Mouse (Mus musculus): ENCODE results near the gene Opn4. TPM values are rescaled to one million over a fixed set of nuclear protein-coding genes. Genes with fewer than 3 reads are reported as not detected.

Gene Opn4
- total RNA-seq (2021) = 1 to 10 TPM; 2.6 to 2.9 TPM

DNA sequence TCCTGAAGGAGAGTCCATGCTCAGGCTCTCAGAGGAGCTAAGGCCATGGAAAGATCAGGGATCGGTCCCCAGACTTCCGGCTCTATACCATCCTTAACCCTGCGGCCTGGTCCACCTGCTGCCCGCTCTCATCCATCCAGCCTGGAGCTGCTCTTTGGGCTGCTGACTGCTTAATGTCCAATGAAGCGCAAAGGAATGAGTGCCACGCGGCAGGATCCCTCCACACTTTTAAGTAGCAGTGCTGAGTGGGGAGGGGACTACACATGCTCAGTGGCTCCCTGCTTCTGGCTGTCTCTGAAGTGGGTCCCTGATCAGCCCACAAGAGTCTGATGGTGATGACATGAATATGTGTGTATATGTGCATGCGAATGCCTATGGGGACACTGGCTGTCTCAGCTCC, at the start of gene Opn4:
Gene Opn4 (minus strand): TSS at position 202 of the 400 bp plus-strand sequence.
- intact Hi-C loops (cut with DNase I) = no loop called here

DNA sequence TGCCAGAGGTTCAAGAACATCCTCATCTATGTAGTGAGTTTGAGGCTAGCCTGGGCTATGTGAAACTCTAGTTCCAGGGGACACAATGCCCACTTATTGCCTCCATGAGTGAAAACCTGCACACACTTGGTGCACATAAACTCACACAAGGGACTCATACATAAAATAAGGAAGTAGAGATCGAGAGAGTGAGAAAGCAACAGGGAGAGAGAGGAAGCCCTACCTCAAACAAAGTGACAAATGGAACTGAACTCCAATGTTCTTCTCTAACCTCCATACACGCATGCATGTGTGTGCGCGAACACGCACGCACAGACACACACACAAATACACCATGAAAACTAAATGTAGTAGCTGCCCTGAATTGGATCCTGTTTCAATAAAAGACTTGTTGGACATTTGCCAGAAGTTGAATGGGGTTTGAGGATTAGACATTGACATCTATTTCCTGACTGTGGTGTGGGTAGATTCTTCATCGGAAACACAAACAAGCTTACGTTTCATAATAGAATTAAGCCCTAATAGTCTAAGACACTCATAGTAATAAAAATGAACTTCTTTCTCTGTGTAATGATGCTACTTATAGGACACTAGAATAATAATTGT, 48.0 kb upstream of the Opn4 start:
- no peak for DNase-seq (ENCODE audit: low spot score)

More for the DNA sequence above, at the start of gene Opn4:
- DNase-seq (ENCODE audit: low spot score) = no peak

DNA sequence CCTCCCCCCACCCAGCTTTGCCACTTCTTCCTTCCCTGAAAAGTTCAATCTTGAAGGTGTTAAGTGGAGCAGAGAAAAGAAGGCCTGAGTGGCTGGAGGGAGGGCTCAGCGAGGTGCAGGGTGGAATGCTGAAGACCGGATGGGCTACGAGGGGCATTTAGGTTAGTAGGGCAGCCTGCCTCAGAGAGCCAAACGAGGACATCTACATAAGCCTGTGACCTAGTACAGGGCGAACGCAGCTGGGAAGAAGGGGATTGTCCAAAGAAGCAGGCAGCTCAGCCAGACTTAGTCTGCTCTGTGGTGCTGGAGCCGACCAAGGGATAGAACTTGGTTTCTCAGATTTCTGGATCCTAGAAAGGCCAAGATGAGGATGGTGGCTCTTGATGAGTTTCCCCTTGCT, 44.2 kb upstream of the Opn4 start:
- intact Hi-C loops (cut with DNase I) = no loop called here
- no peak for DNase-seq (ENCODE audit: low spot score)

More for the DNA sequence above, 48.0 kb upstream of the Opn4 start:
- intact Hi-C loops (cut with DNase I) = no loop called here

DNA sequence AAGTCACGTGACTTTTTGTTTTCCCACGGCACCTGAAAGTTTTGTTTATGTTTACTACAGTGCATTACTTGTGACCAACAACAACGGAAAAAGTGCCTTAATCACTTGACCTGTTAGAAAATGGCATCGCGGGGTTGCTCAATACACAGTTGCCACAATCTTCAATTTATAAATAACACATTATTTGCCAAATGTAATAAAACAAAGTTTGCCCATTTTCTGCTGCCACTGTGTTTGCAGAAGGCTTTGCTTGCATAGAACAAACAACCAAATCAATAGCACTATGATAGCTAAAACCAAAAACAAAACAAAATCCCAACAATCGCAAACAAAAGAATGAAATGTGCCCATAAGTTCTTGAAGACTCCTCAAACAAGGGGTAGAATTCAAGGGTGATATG, 35.8 kb upstream of the Opn4 start:
- intact Hi-C loops (cut with DNase I) = no loop called here
- DNase-seq (ENCODE audit: low spot score) = no peak

DNA sequence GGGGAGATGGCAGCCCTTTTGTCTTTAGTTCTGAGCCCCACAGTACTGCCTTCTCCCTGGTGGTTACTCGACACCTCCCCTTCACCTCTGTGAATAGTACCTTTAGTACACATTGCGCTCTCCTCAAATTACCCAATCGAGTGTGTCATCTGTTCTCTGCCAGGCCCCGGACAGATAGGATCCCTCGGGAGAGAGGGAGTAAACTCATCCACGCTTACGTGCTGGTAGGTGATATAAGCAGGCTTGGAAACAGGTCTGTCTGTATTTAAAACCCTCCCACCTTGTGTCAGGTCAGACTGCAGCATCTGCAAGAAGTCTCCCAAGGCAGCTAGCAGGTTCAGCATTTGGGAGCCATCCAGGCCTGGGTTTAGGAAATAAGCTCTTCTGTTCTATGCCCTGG, 35.2 kb upstream of the Opn4 start:
- intact Hi-C loops (cut with DNase I) = no loop called here
- DNase-seq (ENCODE audit: low spot score) = no peak

DNA sequence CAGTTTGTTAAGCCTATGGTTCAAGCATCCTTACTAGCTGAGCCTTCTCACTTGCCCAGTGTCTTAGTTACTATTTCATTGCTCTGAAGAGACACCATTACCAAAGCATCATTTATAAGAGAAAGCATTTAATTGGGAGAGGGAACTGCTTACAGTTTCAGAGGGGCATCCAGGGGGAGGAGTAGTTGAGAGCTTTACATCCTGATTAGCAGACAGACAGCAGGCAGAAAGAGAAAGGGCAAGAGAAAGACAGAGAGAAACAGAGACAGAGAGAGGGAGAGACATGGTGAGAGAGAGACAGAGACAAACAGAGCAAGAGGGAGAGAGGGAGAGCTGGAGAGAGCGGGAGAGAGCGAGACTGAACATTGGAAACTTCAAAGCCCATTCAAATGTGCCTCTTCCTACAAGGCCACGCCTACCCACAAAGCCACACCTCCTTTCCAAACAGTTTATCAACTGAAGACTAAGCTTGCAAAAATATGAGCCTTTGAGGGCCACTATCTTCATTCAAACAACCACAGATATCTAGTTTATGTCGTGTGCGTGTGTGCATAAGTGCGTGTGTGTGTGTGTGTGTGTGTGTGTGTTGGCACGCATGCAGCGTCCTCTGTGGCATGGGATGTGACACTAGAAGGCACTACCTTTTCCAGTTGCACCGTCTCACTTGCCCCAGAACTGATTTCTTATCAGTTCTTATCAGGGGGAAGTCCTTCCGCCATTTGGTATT, 32.9 kb upstream of the Opn4 start:
- no peak for DNase-seq (ENCODE audit: low spot score)
- intact Hi-C loops (cut with DNase I) = no loop called here

DNA sequence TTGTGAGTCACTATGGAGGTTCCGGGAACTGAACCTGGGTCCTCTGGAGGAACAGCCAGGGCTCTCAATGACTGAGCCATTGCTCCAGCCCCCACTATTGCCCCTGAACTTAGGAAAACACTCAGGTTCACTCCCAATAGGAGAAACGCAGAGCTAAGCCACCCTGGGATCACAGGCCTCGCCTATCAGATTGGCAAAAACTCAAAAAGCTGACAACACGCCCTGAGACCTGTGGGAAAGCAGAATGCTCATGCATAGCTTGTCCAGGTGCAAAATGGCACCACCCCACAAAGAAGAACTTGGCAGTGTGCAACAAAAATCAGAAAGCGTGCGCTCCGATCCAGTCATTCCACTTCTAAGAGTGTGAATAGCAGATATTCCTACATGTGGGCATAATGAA, 26.9 kb upstream of the Opn4 start:
- intact Hi-C loops (cut with DNase I) = no loop called here
- DNase-seq (ENCODE audit: low spot score) = no peak

DNA sequence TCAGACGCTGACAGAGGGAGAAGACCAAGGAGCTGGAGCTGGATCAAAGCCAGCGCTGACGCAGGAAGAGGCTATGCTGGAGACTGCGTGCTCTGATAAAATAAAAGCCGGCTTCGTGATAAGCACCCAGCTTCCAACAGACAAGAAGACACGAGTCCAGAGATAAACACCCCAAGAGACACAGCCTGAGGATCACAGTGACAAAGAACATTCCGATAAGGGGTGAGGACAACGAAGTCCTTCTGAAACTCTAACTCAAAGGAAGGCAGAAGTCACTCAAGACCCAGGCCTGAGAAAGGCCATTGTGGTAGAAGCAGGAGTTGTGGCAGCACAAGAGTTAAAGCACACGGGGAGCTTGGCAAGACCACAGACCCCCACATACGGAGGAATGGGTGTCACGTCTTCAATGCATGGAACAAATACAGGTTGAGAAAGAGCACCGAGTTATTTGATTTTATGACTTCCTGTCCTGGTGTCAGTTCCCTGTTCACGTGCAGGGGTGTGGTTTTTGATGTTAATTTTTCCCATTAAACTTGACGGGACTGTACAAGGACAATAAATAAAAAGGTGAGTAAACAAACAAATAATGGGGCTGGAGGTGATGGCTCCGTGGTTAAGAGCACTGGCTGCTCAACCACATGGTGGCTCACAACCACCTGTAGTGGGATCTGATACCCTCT, 23.7 kb upstream of the Opn4 start:
- DNase-seq (ENCODE audit: low spot score) = no peak
- intact Hi-C loops (cut with DNase I) = no loop called here

DNA sequence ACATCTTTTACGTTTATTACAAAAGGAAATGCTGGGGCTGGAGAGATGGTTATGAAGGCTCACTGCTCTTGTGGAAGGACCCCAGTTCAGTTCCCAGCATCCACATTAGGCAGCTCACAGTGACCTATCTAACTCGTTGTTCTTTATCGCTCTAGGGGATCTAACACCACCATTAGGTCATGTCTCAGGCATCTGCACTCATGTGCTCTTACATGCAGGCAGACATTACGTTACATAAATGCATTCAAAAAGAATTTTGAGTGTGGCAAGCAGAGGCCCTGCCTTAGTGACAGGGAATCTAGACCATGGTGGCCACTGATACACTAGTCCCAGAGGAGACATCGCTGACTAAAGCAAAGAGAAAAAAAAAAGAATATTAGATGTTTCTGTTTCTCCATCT, 23.1 kb upstream of the Opn4 start:
- DNase-seq (ENCODE audit: low spot score) = no peak
- intact Hi-C loops (cut with DNase I) = no loop called here

DNA sequence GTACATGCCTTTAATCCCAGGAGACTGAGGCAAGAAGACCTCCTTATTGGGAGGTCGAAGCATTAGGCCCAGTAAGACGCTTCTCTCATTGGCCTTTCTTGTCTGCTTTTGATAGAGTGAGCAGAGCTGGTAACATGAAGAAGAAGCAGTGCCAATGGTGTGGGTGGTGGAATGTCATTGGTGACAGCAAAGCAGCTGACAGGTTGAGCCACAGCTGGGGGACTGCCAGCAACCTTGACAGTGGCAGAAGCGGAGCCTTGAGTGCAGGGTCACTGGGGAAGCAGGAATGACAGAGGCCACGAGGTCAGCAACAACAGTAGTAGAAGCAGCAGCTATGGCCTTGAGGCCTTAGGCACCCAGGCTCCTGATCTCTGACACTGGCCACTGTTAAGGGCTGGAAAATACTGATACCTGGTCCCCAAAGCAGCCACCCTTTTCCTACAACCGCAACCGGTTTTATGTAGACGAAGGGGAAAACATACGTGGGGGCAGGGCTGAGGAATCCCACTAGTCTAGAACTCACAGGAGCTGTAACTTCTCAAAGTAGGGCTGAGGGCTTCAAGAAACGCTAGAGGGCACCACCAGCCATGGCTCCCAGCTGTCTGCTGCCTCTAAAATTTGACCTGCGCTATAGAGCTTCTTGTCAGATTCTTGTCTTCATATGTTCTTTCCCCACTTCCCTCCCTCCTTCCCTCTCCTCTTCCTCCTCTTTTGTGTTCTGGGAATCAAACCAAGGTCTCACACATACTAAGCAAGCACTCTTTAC, 20.9 kb upstream of the Opn4 start:
- DNase-seq (ENCODE audit: low spot score) = no peak
- intact Hi-C loops (cut with DNase I) = loop anchor here (2.0 kb wide), 1 partner anchor 148 kb away; no protein-coding TSS in a partner anchor

DNA sequence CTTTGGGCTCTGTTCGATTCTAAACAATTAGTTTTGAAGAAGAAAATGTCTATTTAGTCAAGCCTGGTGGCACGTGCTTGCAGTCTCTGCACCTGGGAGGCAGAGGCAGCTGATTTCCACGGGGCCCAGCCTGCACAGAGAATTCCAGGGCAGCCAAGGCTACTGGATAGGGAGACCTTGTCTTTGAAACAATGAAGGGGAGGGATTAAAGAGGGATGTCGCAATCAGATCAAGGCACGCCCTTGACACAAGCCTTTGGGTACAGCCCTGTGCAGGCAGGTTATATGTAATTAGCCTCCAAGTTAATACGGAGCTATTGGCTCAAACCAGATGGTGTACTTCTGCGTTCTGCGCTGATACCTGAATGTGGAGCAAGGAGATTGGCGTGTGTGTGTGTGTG, 18.9 kb upstream of the Opn4 start:
- intact Hi-C loops (cut with DNase I) = no loop called here
- DNase-seq (ENCODE audit: low spot score) = no peak

DNA sequence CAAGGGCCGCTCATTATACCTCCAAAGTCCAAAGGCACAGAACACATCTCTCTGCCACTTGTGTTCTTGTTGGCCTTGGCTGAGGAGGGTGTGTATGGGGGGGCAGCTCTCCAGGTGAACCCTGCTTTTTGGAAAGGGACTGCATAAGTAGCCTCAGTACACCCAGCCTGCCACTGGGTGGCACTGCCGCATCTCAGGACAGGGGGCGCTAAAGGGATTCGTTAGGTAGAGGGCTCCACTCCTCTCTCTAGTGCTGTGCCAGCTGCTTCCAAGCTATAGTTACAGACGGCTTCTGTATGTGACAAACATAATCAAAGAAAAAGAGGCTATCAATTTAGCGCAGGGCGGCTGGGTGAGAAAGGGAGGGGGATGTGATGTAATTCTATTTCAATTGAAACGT, 16.9 kb upstream of the Opn4 start:
- DNase-seq (ENCODE audit: low spot score) = peak; percentile 48
- intact Hi-C loops (cut with DNase I) = loop anchor here (1.0 kb wide), 1 partner anchor 161 kb away; no protein-coding TSS in a partner anchor

DNA sequence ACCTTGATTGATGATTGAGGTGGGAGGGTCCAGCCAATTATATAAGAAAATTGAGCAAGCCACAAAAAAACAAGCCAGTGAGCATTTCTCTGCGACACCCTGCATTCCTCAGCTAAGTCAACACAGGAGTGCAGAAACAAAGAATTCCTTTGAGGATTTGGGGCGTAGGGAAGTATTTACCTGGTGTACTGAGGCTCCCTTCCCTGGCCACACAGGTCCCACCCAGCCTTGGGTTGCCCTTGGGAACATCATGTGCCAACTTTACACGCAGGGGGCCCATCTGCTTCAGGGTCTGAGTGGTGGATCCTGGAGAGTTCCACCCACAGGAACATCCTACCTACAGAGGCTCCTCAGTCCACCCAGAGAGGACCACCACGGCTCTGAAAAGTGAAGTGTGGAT, 15.7 kb upstream of the Opn4 start:
- intact Hi-C loops (cut with DNase I) = loop anchor here (1.0 kb wide), 1 partner anchor 163 kb away; no protein-coding TSS in a partner anchor
- no peak for DNase-seq (ENCODE audit: low spot score)

DNA sequence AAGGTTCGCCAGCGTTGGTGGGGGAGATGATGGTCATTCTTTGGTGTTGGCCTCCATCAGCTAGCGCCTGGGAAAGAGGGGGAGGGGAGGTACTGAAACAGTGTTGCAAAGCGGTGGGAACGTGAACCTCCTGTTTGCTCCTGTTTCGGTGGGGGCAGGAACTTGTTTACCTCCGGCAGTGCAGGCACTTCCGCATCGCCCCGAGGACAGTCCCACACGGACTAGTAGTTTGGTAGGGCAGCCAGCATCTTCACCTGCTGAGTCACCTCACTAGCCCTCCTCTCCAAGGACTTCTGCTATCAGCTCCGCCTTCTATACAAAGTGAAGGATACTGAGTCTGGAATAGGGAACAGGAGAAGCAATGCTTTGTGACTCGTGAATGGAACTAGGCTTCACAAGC, 15.1 kb upstream of the Opn4 start:
- no peak for DNase-seq (ENCODE audit: low spot score)
- intact Hi-C loops (cut with DNase I) = no loop called here

DNA sequence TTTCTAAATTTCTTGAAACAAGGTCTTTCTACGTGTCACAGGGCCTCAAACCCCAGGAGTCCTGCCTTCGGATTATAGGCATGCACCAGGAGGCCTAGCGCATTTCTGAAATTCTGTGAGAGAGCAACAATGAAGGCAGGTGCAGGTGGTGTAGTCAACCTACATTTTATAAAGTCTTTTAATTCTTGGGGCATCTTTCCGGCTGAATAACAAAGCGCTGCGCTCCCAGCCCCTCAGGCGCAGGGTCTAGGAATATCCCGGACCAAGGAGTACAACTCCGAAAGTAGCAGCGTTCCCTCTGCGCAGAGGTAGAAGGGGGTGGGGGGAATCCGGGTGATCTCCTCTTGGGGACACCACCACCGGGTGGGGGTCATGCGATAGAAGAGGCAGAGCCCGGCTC, 14.6 kb upstream of the Opn4 start:
- no peak for DNase-seq (ENCODE audit: low spot score)
- intact Hi-C loops (cut with DNase I) = no loop called here

DNA sequence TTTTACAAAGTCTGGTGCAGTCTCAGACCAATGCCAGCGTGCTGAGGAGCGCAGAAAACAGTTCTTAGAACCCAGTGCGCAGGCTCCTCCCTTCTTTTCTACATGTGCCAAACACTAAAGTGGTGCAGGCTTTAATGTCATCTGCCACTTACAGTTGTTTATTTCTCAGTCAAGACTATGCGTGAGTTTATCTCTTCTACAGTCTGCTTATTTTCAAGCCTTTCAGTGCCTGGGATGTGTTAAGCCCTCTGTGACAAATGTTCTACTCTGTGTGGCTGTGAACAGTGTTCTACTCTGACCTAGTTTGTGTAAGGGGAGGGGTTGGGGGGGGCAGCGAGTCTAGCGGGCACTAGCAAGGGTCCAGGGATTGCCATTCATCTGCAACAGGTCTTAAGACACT, 13.6 kb upstream of the Opn4 start:
- DNase-seq (ENCODE audit: low spot score) = no peak
- intact Hi-C loops (cut with DNase I) = no loop called here

DNA sequence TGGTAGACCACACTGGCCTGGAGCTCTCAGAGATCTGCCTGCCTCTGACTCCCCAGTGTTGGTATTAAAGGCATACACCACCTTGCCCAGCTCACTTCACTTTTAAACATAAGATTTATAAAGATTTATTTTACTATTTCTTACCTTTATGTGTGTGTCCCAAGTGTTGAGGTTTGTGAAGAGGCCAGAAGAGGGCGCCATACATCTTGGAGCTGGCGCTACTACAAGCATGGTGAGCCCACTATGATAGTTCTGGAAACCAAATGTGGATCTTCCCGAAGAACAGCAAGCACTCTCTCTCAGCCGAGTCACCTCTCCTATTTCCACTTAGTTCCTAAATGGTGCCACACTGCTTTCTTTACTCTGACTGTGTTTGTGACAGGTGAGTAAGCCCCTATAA, 12.3 kb upstream of the Opn4 start:
- DNase-seq (ENCODE audit: low spot score) = no peak
- intact Hi-C loops (cut with DNase I) = no loop called here

DNA sequence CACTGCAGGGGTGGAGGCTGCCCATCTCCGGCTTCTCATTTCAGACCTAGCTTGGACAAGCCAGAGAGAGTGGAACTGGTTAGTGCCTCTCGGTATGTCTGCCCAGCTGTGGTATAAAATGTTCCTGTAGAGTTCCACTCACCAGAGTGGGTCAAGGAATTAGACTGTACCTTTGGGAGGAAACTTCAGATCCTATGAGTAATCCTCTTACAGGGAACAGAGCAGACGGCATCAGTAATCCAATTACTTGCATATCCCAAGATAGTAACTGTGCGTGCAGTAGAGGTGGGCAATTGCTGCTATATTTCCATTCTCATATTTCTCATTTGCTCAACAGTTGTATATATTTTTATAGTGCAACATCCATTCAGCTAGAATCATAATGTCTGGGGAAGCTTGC, 11.6 kb upstream of the Opn4 start:
- no peak for DNase-seq (ENCODE audit: low spot score)
- intact Hi-C loops (cut with DNase I) = no loop called here

DNA sequence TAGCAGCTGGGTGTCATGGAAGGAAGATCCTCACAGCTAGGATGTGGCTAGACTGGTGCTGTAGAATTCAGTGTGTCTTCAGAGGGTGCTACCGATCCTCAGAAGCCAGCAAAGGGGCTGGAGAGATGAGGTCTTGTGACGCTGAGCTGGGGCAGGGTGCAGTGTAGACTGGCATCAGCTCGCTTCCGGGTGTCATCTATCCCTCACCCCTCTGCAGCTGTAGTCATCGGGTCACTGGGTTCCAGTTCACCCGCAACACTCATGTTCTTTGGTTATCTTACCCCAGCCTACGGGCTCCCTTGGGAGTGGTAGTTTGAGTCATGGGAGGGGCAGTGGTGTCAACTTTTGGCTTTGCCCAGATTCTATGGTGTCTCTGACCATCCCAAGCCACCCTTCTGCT, 2.0 kb upstream of the Opn4 start:
- intact Hi-C loops (cut with DNase I) = no loop called here
- no peak for DNase-seq (ENCODE audit: low spot score)

DNA sequence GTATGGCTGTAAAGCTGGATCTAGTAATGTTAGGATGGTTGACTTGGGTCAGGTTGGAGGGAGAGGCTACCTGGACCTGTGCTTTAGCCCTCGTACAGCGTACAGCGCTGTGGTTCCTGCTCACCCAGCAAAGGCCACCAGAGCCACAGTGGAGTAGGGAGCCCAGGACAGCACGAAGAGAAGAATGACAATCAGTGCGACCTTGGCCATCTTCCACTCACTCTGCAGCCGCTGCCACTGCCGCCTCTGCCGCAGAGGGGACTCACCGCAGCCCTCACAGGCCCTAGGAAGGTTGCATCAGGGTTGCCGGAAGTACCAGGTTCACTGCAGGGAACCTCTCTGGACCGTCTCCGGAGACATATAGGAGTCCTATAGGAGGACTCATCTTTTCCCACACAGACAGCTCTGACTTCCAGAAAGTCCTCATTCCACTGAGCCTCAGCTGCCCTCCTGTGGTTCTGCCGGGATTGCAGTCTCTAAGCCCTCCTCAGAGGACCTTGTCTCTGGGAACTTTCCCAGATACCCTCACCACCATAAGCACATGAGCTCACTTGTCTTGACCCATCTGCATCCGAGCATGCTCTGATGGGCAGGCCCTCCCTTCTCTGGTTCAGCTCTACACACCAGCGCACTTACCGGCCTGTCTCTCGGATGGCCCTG, 4.2 kb downstream of the Opn4 start:
- intact Hi-C loops (cut with DNase I) = no loop called here
- no peak for DNase-seq (ENCODE audit: low spot score)
